ENCODE assay signal across 27 mouse cellular contexts in the genomic region with DNA sequence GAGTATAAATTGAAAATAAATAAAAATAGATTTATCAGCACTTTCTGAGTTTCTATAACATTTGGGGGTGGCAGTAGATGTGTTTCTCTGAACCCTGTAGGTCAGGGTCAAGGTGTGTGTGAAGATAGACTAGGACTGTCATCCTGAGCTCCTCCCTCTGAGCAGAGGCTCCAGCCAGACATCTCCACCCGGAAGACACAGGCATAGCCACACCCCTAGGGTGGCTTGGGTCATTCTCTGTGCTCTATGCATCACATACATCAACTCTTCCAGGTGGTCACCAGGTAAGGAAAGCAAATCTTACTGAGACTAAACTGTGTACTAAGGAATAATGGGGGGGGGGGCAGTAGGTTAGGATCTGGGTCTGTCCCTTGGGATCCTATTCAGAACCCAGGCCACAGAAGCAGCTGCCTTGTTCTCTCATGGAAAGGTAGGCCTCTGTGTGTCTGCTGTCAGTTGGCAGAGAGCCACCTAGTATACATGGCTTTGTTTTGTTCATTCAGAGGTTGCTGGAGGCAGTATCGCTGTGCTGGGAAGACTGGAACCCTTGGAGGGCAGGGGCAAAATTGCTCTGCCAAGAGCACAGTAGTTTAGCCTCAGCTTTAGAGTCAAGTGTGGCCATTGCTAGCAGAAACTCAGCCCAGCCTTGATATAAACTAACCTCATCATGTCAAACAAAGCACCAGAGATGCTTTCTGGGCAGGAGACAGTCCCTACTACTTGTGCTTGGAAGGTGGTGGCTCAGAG.
"Had no signal": no experiment of that assay in that cellular context is flagged by ENCODE, and none has a peak within 500 bp of the region (broad histone marks: within the 10 kb centered on the region; RNA-seq: fewer than 3 reads in every experiment).

No protein-coding gene starts in this region.

- H3K9ac ChIP-seq: heart, embryonic 13.5 days; heart, embryonic 15.5 days; hindbrain, embryonic 13.5 days; hindbrain, embryonic 15.5 days; intestine, embryonic 15.5 days; limb, embryonic 12.5 days; liver, embryonic 13.5 days had no signal

- H3K36me3 ChIP-seq: heart, embryonic 13.5 days; heart, embryonic 15.5 days; hindbrain, embryonic 10.5 days; hindbrain, embryonic 13.5 days; hindbrain, embryonic 15.5 days; intestine, embryonic 15.5 days; limb, embryonic 10.5 days; limb, embryonic 12.5 days; liver, embryonic 13.5 days had no signal

- DNase-seq: gastrocnemius, adult 2 months; gastrocnemius, postnatal 14 days; gastrocnemius, postnatal 36 days; heart, adult 18-20 months; heart, postnatal 14 days; heart, postnatal 36 days; kidney, adult 18-20 months; kidney, adult 8-10 months; kidney, postnatal 10 days; kidney, postnatal 25 days; kidney, postnatal 4 days; liver; liver, embryonic 13.5 days had no signal

- H3K4me3 ChIP-seq: gastrocnemius, adult 2 months; heart, embryonic 13.5 days; heart, embryonic 15.5 days; hindbrain, embryonic 10.5 days; hindbrain, embryonic 13.5 days; hindbrain, embryonic 15.5 days; intestine, embryonic 15.5 days; layer of hippocampus, adult 2 months; left cerebral cortex, adult 2 months; limb, embryonic 10.5 days; limb, embryonic 12.5 days; liver, embryonic 13.5 days had no signal

- H3K27me3 ChIP-seq: heart, embryonic 13.5 days; heart, embryonic 15.5 days; hindbrain, embryonic 13.5 days; hindbrain, embryonic 15.5 days; intestine, embryonic 15.5 days; limb, embryonic 12.5 days; liver, embryonic 13.5 days had no signal

- H3K27ac ChIP-seq: gastrocnemius, adult 2 months; heart, embryonic 13.5 days; heart, embryonic 15.5 days; hindbrain, embryonic 10.5 days; hindbrain, embryonic 13.5 days; hindbrain, embryonic 15.5 days; intestine, embryonic 15.5 days; layer of hippocampus, adult 2 months; left cerebral cortex, adult 2 months; limb, embryonic 10.5 days; limb, embryonic 12.5 days; liver, embryonic 13.5 days had no signal

- H3K9me3 ChIP-seq: heart, embryonic 13.5 days; heart, embryonic 15.5 days; hindbrain, embryonic 10.5 days; hindbrain, embryonic 13.5 days; hindbrain, embryonic 15.5 days; intestine, embryonic 15.5 days; limb, embryonic 10.5 days; limb, embryonic 12.5 days; liver, embryonic 13.5 days had no signal

- H3K4me1 ChIP-seq: heart, embryonic 13.5 days; heart, embryonic 15.5 days; intestine, embryonic 15.5 days; liver, embryonic 13.5 days had no signal

- ATAC-seq: inflammation-experienced regulatory T-cells, adult 6 months; intestine, embryonic 15.5 days; intestine, postnatal 0 days had no signal

- H3K4me2 ChIP-seq: heart, embryonic 11.5 days; heart, embryonic 13.5 days; heart, embryonic 15.5 days; hindbrain, embryonic 13.5 days; hindbrain, embryonic 15.5 days; intestine, embryonic 15.5 days; limb, embryonic 12.5 days; liver, embryonic 11.5 days; liver, embryonic 13.5 days had no signal
